Mouse (Mus musculus) left cerebral cortex, adult 8-10 months (tissue): ENCODE data around the gene Smarcd1. TPM values are rescaled to one million over a fixed set of nuclear protein-coding genes. Genes with fewer than 3 reads are reported as not detected.
"Not testable (repeated sequence)": the region's sequence is repeated elsewhere in the genome, so short reads cannot be mapped to it uniquely, and the experiment has no call there.

Experiments
- DNase-seq, 2 experiments: peaks; one replicate each; pipeline ENCODE4 v3.0.0; 2022; ENCODE audit warnings: low spot score in 2 of 2
- total RNA-seq, 4 experiments: library from RNA; stranded (reverse); gene quantifications; 2 replicates each; pipeline ENCODE4 v1.2.4; 2022

The Smarcd1 gene
- total RNA-seq, 4 experiments from 2014 or later = 152 to 159 (median 156) TPM

GRCm38 (mm10) chr15:99682880-99683279 is 19.0 kb upstream of the Smarcd1 start:
- no peak for DNase-seq

GRCm38 (mm10) chr15:99684156-99684555 is 17.8 kb upstream of the Smarcd1 start:
- DNase-seq = no peak

- DNase-seq = no peak
These were observed 13.2 kb upstream of the Smarcd1 start for GRCm38 (mm10) chr15:99688712-99689111.

GRCm38 (mm10) chr15:99690924-99691323 is 11.0 kb upstream of the Smarcd1 start:
- no peak for DNase-seq

- DNase-seq = no peak
These were observed 10.0 kb upstream of the Smarcd1 start for GRCm38 (mm10) chr15:99691976-99692375.

- no peak for DNase-seq
These were observed 4.6 kb upstream of the Smarcd1 start for GRCm38 (mm10) chr15:99697309-99697708.

GRCm38 (mm10) chr15:99698533-99699085 is 3.3 kb upstream of the Smarcd1 start:
- no peak for DNase-seq

GRCm38 (mm10) chr15:99699715-99700114 is 2.2 kb upstream of the Smarcd1 start:
- no peak for DNase-seq

GRCm38 (mm10) chr15:99700219-99701106 is 1.5 kb upstream of the Smarcd1 start:
- no peak for DNase-seq

- DNase-seq = not testable (repeated sequence)
These were observed 310 bp upstream of the Smarcd1 start for GRCm38 (mm10) chr15:99701640-99701998.

GRCm38 (mm10) chr15:99703104-99703503 is 1.2 kb downstream of the Smarcd1 start:
- no peak for DNase-seq

GRCm38 (mm10) chr15:99703676-99704040 is 1.7 kb downstream of the Smarcd1 start:
- no peak for DNase-seq

GRCm38 (mm10) chr15:99704041-99704681 is 2.2 kb downstream of the Smarcd1 start:
- DNase-seq = no peak

GRCm38 (mm10) chr15:99704881-99705280 is 3.0 kb downstream of the Smarcd1 start:
- DNase-seq = no peak

- DNase-seq = no peak
These were observed 3.6 kb downstream of the Smarcd1 start, which contains the start of gene Gm17349 for GRCm38 (mm10) chr15:99705440-99706048. TSS of gene Gm17349 (minus strand) at chr15:99705490.

GRCm38 (mm10) chr15:99708176-99708575 is 6.2 kb downstream of the Smarcd1 start:
- no peak for DNase-seq

GRCm38 (mm10) chr15:99710221-99711190 is 8.6 kb downstream of the Smarcd1 start:
- DNase-seq = no peak

- DNase-seq = no peak
These were observed 9.6 kb downstream of the Smarcd1 start for GRCm38 (mm10) chr15:99711491-99711890.

- no peak for DNase-seq
These were observed 11.0 kb downstream of the Smarcd1 start for GRCm38 (mm10) chr15:99712666-99713559.

GRCm38 (mm10) chr15:99713569-99713968 is 11.6 kb downstream of the Smarcd1 start:
- no peak for DNase-seq
